Mouse (Mus musculus) brain, embryonic 14.5 days (tissue): ENCODE data around the gene Ccdc9b.

ENCODE experiments used
- CTCF ChIP-seq: fragments of 200-500 bp; IDR thresholded peaks from 2 replicates; pipeline ENCODE4 v1.5.1; 2012; ENCODE audit warnings: inconsistent platforms, mild to moderate bottlenecking, moderate library complexity, borderline replicate concordance; ENCODE audit not compliant: insufficient read depth, insufficient read length; ENCODE audit errors: extremely low read depth
- POLR2A ChIP-seq: fragments of 200-500 bp; IDR thresholded peaks from 2 replicates; pipeline ENCODE4 v1.6.1; 2012; ENCODE audit warnings: mild to moderate bottlenecking, inconsistent platforms, borderline replicate concordance; ENCODE audit not compliant: poor library complexity, insufficient read depth, insufficient read length, severe bottlenecking; ENCODE audit errors: extremely low read depth

GRCm38 (mm10) chr2:118750476-118750875, 12.0 kb downstream of the Ccdc9b start:
- no peak for TF ChIP-seq POLR2A
- no peak for TF ChIP-seq CTCF
